Mouse (Mus musculus) MEL (cell line): ENCODE results near the gene Dnajc5. TPM values are rescaled to one million over a fixed set of nuclear protein-coding genes. Genes with fewer than 3 reads are reported as not detected.

Experiments used
- DNase-seq: peaks from one replicate; pipeline ENCODE4 v3.0.0; 2011; ENCODE audit warnings: low read depth, low spot score
- H3K27ac ChIP-seq: 2 replicates; pipeline ENCODE4 v1.5.1; 2012; ENCODE audit warnings: low read depth, mild to moderate bottlenecking, control low read depth, low read length, moderate library complexity; ENCODE audit not compliant: control insufficient read depth
- H3K27me3 ChIP-seq, 2 experiments: fragments of 150-350 bp in 1 of 2; sonication (generic) in 1 of 2; 2 replicates each; pipeline ENCODE4 v1.6.1; 2012; ENCODE audit warnings: low read length in 2 of 2, mild to moderate bottlenecking in 2 of 2, improper control_type of control experiment in 1 of 2, moderate library complexity in 1 of 2; ENCODE audit not compliant: insufficient read depth in 2 of 2, control insufficient read depth in 1 of 2
- H3K36me3 ChIP-seq, 2 experiments: 2 replicates each; pipeline ENCODE4 v1.6.1; 2012 to 2014; ENCODE audit warnings: low read length in 2 of 2, improper control_type of control experiment in 1 of 2, inconsistent platforms in 1 of 2, mild to moderate bottlenecking in 1 of 2; ENCODE audit not compliant: insufficient read depth in 2 of 2, control insufficient read depth in 1 of 2
- H3K4me1 ChIP-seq, 2 experiments: fragments of 150-350 bp in 1 of 2; sonication (generic) in 1 of 2; 2 replicates each; pipeline ENCODE4 v1.6.1; 2012; ENCODE audit warnings: low read length in 2 of 2, improper control_type of control experiment in 1 of 2, mild to moderate bottlenecking in 1 of 2; ENCODE audit not compliant: insufficient read depth in 2 of 2, control insufficient read depth in 1 of 2
- H3K4me3 ChIP-seq, 2 experiments: fragments of 150-350 bp in 1 of 2; sonication (generic) in 1 of 2; 2 replicates each; pipeline ENCODE4 v1.5.1; 2012; ENCODE audit warnings: low read depth in 2 of 2, low read length in 2 of 2, mild to moderate bottlenecking in 2 of 2, moderate library complexity in 2 of 2, control low read depth in 1 of 2, improper control_type of control experiment in 1 of 2; ENCODE audit not compliant: control insufficient read depth in 1 of 2, insufficient read depth in 1 of 2
- H3K79me2 ChIP-seq: 2 replicates; pipeline ENCODE4 v1.6.1; 2012; ENCODE audit warnings: mild to moderate bottlenecking, low read length, moderate library complexity; ENCODE audit not compliant: control insufficient read depth, poor library complexity, insufficient read depth
- H3K9ac ChIP-seq: 2 replicates; pipeline ENCODE4 v1.6.1; 2012; ENCODE audit warnings: low read depth, mild to moderate bottlenecking, control low read depth, low read length, moderate library complexity; ENCODE audit not compliant: control insufficient read depth, poor library complexity, severe bottlenecking
- H3K9me3 ChIP-seq: fragments of 150-350 bp; sonication (generic); replicated peaks from 2 replicates; pipeline ENCODE4 v1.6.1; 2012; ENCODE audit warnings: mild to moderate bottlenecking, low read length, improper control_type of control experiment, moderate library complexity; ENCODE audit not compliant: insufficient read depth
- BHLHE40 ChIP-seq: IDR thresholded peaks from 2 replicates; pipeline ENCODE4 v1.6.1; 2012; ENCODE audit warnings: low read depth, mild to moderate bottlenecking, inconsistent platforms, low read length, improper control_type of control experiment, borderline replicate concordance
- CTCF ChIP-seq, 3 experiments: IDR thresholded peaks in 2 of 3; conservative IDR thresholded peaks in 1 of 3; 2 replicates each; pipeline ENCODE4 v1.5.1; 2011 to 2012; ENCODE audit warnings: low read length in 3 of 3, low read depth in 2 of 3, mild to moderate bottlenecking in 2 of 3, improper control_type of control experiment in 1 of 3, inconsistent platforms in 1 of 3, mixed read lengths in 1 of 3, moderate library complexity in 1 of 3; ENCODE audit not compliant: control insufficient read depth in 1 of 3, insufficient read depth in 1 of 3, poor library complexity in 1 of 3, severe bottlenecking in 1 of 3
- E2F4 ChIP-seq: IDR thresholded peaks from 2 replicates; pipeline ENCODE4 v1.6.1; 2011; ENCODE audit warnings: low read depth, low read length, improper control_type of control experiment, borderline replicate concordance
- EP300 ChIP-seq, 2 experiments: IDR thresholded peaks; 2 replicates each; pipeline ENCODE4 v1.6.1; 2011; ENCODE audit warnings: improper control_type of control experiment in 2 of 2, low read length in 2 of 2, low read depth in 1 of 2, mild to moderate bottlenecking in 1 of 2
- ETS1 ChIP-seq: IDR thresholded peaks from 2 replicates; pipeline ENCODE4 v1.6.1; 2012; ENCODE audit warnings: low read depth, mild to moderate bottlenecking, inconsistent platforms, low read length, improper control_type of control experiment, moderate library complexity
- GATA1 ChIP-seq: IDR thresholded peaks from 2 replicates; pipeline ENCODE4 v1.6.1; 2011; ENCODE audit warnings: low read depth, low read length, improper control_type of control experiment
- MAZ ChIP-seq: IDR thresholded peaks from 2 replicates; pipeline ENCODE4 v1.6.1; 2012; ENCODE audit warnings: low read depth, mild to moderate bottlenecking, inconsistent platforms, low read length, improper control_type of control experiment
- MYB ChIP-seq: IDR thresholded peaks from 2 replicates; pipeline ENCODE4 v1.6.1; 2011; ENCODE audit warnings: mild to moderate bottlenecking, low read depth, low read length, improper control_type of control experiment
- MYC ChIP-seq: IDR thresholded peaks from 2 replicates; pipeline ENCODE4 v1.6.1; 2011; ENCODE audit warnings: low read depth, mild to moderate bottlenecking, low read length, improper control_type of control experiment, moderate library complexity
- NELFE ChIP-seq: IDR thresholded peaks from 2 replicates; pipeline ENCODE4 v1.6.1; 2011; ENCODE audit warnings: low read depth, low read length, improper control_type of control experiment
- POLR2AphosphoS5 ChIP-seq: IDR thresholded peaks from 2 replicates; pipeline ENCODE4 v1.6.1; 2012; ENCODE audit warnings: low read depth, borderline replicate concordance, mild to moderate bottlenecking, inconsistent platforms, low read length, moderate library complexity, mixed read lengths
- RAD21 ChIP-seq: IDR thresholded peaks from 2 replicates; pipeline ENCODE4 v1.6.1; 2011; ENCODE audit warnings: mild to moderate bottlenecking, low read depth, low read length, improper control_type of control experiment
- RCOR1 ChIP-seq: IDR thresholded peaks from 2 replicates; pipeline ENCODE4 v1.6.1; 2012; ENCODE audit warnings: low read depth, mild to moderate bottlenecking, inconsistent platforms, low read length, improper control_type of control experiment
- SIN3A ChIP-seq: IDR thresholded peaks from 2 replicates; pipeline ENCODE4 v1.6.1; 2012; ENCODE audit warnings: low read length, improper control_type of control experiment, inconsistent platforms
- TCF12 ChIP-seq: IDR thresholded peaks from 2 replicates; pipeline ENCODE4 v1.6.1; 2014; ENCODE audit warnings: low read depth, mild to moderate bottlenecking, inconsistent platforms, low read length, improper control_type of control experiment, moderate library complexity
- UBTF ChIP-seq: IDR thresholded peaks from 2 replicates; pipeline ENCODE4 v1.6.1; 2012; ENCODE audit warnings: low read depth, mild to moderate bottlenecking, inconsistent platforms, low read length, improper control_type of control experiment, moderate library complexity, borderline replicate concordance; ENCODE audit not compliant: insufficient read depth
- USF1 ChIP-seq: IDR thresholded peaks from 2 replicates; pipeline ENCODE4 v1.6.1; 2014; ENCODE audit warnings: low read depth, mild to moderate bottlenecking, inconsistent platforms, low read length, improper control_type of control experiment, moderate library complexity
- ZC3H11A ChIP-seq: IDR thresholded peaks from 2 replicates; pipeline ENCODE4 v1.6.1; 2012; ENCODE audit warnings: low read depth, mild to moderate bottlenecking, inconsistent platforms, low read length, improper control_type of control experiment
- ZMIZ1 ChIP-seq: IDR thresholded peaks from 2 replicates; pipeline ENCODE4 v1.6.1; 2012; ENCODE audit warnings: low read depth, mild to moderate bottlenecking, inconsistent platforms, low read length, improper control_type of control experiment, moderate library complexity
- ZNF384 ChIP-seq: IDR thresholded peaks from 2 replicates; pipeline ENCODE4 v1.6.1; 2012; ENCODE audit warnings: low read depth, mild to moderate bottlenecking, inconsistent platforms, low read length, improper control_type of control experiment
- polyA plus RNA-seq, 2 experiments: library from polyadenylated mRNA; stranded (reverse) in 1 of 2; unstranded in 1 of 2; fragments of >175 nt in 1 of 2; fragments of >200 nt in 1 of 2; gene quantifications; 2 replicates each; pipeline versions ENCODE4 v1.2.1 to v1.2.4; 2012; ENCODE audit warnings: low replicate concordance in 2 of 2, low read depth in 1 of 2; ENCODE audit not compliant: insufficient read length in 2 of 2, insufficient read depth in 1 of 2, missing spikeins in 1 of 2
- total RNA-seq: library from RNA; depleted of rRNA; stranded (reverse); fragments of 300-350 nt; gene quantifications from 2 replicates; pipeline ENCODE4 v1.2.3, GENCODE M21; 2012

The Dnajc5 gene
- total and polyA plus RNA-seq, 3 experiments = 51.9 to 338 (median 57.9) TPM

DNA sequence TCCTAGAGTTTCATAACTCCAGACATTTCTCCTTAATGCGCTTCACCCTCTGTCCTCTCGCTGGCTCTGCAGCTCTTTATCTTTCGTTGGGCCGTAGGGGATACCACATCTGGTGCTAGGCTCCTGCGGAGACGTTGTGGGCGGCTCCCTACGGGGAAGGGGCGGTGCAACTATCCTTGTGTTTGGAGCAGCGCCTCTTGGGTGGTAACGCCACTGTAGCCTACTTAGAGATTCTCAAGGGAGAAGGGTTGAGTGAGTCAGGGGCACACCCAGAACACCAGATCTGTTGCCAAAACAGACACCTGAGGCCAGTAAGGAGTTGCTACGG lies 22.8 kb upstream of the Dnajc5 start:
- no peaks in the 10 kb centered on the region for H3K9me3 ChIP-seq
- H3K27me3 ChIP-seq = no peaks in the 10 kb centered on the region
- H3K27ac ChIP-seq = peak overlapping the region; percentile 91
- H3K4me1 ChIP-seq = peaks cover 3 to 9% of the 10 kb centered on the region in 2 experiments; a peak in 3 of 4 replicates
- H3K36me3 ChIP-seq = peaks cover 0 to 11% of the 10 kb centered on the region in 2 experiments; a peak in 3 of 4 replicates
- TF ChIP-seq TCF12 = 0 out of 2 replicates have a peak, but pooled peaks have one; percentile 16
- no peak for TF ChIP-seq USF1
- H3K79me2 ChIP-seq = peaks cover 20% of the 10 kb centered on the region
- DNase-seq = peak; percentile 90
- H3K9ac ChIP-seq = peak overlapping the region; percentile 94
- peak overlapping the region; percentile 94 to 98 for H3K4me3 ChIP-seq

DNA sequence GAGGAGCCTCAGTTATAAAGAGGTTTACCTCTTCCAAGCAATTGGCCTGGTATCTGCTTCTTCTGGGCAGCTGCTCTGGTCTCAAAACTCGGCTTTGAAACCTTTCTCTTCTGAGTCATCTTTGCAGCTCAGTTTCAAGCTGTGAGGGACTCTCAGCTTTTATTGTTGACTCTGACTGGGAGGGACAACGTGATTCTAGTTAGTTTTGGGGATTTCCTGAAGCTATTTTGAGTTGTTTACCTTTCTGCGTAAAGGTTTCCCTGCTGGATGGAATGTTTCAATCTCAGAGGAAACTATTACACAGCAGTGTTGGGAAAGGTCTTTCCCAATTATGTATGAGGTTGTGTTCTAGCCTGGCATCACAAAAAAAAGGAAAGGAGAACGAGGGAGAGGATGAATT lies 21.6 kb upstream of the Dnajc5 start:
- Histone ChIP-seq H3K4me1 (peaks cover 2 to 3% of the 10 kb centered on the region in 2 experiments; a peak in 3 of 4 replicates), H3K4me3 (no peak overlapping the region), H3K27me3 (no peaks in the 10 kb centered on the region), H3K9ac (no peak overlapping the region), H3K79me2 (peaks cover 20% of the 10 kb centered on the region), H3K9me3 (no peaks in the 10 kb centered on the region), H3K27ac (no peak overlapping the region), H3K36me3 (peaks cover 0 to 15% of the 10 kb centered on the region in 2 experiments; a peak in 3 of 4 replicates)
- no peak for TF ChIP-seq POLR2AphosphoS5
- no peak for TF ChIP-seq NELFE
- TF ChIP-seq UBTF = no peak
- TF ChIP-seq RAD21 = no peak
- no peak for TF ChIP-seq E2F4
- TF ChIP-seq MYC = no peak
- TF ChIP-seq ZC3H11A = no peak
- no peak for TF ChIP-seq ETS1
- TF ChIP-seq ZNF384 = no peak
- no peak for TF ChIP-seq BHLHE40
- TF ChIP-seq TCF12 = no peak
- TF ChIP-seq GATA1 = no peak
- TF ChIP-seq SIN3A = no peak
- TF ChIP-seq MAZ = no peak
- TF ChIP-seq EP300 (IDR thresholded peaks at IDR 0.05; ENCODE audit: low read depth in 1 of 2, low read length in 2 of 2) = no peak
- TF ChIP-seq RCOR1 = no peak
- no peak for TF ChIP-seq ZMIZ1
- TF ChIP-seq MYB = no peak
- TF ChIP-seq CTCF (IDR thresholded peaks at IDR 0.05 in 2 of 3, conservative IDR thresholded peaks at IDR 0.05 in 1 of 3; ENCODE audit: control insufficient read depth in 1 of 3, insufficient read depth in 1 of 3, low read depth in 2 of 3, low read length in 3 of 3, poor library complexity in 1 of 3, severe bottlenecking in 1 of 3) = no peak
- no peak for DNase-seq
